Mouse (Mus musculus) cerebellum, postnatal 10 days (tissue): ENCODE measurements around the gene Por.

ENCODE experiments used
- DNase-seq, 2 experiments: peaks; one replicate each; pipeline ENCODE4 v3.0.0; 2021; ENCODE audit warnings: mixed read lengths in 2 of 2

The Por gene

DNA sequence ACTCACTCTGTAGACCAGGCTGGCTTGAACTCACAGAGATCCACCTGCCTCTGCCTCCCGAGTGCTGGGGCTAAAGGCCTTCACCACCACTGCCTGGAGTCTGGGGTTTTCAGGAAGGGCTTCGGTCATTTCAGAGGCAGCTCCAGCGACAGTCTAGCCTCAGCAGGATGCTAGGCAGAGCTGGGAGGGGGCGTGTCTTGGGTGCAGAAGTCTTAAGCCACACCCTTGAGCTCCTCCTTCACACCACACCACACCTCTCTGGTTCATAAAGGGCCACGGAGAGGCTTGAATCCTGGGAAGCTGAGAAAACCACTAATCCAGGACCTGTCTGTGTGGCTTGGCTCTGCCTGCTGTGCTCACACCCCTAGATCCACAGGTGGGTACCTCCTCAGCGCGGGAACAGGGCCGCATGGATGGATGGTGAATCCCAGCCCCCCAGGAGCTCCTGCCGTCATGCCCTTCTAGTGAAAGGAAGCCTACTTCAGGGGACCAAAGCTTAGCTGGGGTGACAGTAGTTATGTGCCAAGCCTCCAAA lies at the start of gene Por:
Gene Por, plus strand, starts transcription at position 293 of the 535 bp plus-strand sequence.
- DNase-seq: no peak

DNA sequence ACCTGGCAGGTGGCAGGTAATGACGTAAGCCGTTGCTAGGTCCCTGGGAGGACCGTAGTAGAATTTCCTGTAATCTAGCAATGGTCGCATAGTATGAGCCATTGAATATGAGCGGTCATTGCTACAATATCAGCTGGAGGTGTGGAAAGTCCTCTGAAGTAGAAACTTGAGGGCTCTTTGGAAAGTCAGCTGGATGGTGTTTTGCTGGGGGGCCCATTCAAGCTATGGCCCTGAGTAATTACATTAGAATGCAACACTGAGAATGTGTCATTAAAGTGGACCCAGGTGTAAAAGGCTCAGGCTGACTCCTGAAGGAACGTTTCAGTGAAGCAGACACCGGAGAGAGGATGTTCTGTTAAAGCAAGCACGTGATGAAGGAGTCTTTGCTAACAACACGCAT lies 49.3 kb upstream of the Por start:
- no peak for DNase-seq

DNA sequence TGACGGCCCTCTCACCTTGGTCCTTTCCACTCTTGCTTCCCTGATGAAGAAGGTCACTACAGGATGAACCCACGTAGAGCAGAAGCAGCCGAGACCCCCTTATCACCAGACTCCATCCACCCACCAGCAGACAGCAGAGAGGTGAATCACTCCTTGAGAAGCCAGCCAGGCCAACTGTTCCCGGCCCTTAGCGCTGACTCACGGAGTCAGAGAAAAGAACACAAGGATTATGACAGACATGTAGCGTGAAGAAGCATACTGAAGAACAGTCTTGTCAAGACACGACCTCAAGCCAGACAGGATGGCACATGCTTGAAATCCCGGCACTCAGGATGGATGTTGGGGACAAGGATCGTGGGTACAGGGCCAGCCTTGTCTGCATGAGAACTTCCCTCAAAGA lies 48.1 kb upstream of the Por start:
- DNase-seq: no peak

DNA sequence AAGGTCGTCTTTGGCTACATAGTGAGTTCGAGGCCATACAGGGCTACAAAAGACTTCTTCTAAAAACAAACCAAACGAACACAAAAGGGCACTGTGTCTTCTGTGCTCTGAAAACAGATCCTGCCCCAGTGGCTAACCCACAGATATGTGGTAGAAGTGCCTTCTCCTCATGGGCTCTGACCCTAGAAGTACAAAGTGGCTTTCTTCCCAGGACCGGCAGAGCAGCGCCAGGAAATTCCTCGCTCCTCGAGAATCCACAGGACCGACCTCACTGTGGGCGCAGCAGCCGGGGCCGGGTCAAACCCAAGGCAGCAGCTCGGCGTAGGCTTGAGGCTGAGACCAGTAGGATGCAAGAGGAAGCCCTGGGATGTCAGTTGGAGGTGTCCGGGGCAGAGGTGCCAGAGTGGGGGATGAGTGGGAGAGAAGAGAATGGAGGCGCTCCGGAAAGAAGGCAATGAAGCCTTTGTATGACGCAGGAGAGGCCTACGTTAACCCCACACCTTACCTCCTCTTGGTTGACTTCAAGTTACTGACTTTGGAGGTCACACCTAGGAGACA lies 46.7 kb upstream of the Por start:
- DNase-seq: no peak

DNA sequence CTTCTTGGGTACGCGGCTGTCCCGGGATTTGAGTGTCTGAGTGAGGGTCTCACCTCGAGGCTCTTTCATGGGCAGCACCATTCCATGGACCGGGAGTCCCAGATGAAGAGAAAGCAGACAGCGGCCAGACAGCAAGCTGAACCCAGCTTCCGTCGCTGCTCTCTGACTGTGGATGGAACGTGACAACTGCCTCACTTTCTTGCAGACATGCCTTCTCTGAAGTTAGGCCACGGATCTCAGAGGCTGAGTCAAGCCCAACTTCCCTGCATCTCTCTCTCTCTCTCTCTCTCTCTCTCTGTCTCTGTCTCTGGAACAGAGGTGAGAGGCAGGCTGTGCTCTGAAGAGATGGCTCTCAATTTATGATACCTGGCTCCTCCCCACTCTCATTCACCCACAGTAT lies 40.9 kb upstream of the Por start:
- no peak for DNase-seq

DNA sequence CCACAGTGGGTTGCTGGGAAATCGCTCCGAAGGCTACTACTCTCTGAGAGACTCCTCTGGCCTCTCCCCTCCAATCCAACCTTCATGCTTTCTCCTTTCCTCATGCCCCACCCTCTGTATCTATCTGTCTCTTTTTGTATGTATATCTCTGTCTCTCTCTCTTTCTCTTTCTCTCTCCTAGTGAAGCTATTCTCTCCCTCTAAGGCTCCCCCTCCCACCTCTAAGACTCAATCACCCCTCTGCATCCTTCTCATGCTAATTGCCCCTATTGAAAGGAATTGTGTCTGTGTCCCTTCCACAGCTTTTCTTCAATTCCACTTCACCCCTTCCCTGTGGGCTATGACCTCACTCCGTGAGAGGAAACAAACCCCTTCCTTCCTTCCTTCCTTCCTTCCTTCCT lies 40.4 kb upstream of the Por start:
- no peak for DNase-seq

DNA sequence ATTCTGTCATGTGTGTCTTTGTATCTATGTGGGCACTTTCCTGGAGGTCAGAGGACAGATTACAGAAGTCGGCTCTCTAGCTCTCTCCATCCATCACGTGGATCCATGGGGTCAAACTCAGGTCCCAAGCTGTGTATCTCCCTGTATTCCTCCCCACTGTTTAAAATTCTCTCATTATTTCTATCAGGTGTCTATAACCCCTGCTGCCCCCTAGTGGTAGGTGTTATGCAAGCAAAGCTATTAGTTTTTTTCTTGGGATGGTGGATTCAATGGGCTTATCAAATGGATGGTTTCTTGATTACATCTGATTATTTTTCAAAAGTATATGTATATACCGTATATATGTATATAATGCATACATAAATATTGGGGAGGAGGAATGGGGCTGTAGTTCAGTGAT lies 39.2 kb upstream of the Por start:
- DNase-seq: peak; percentile 87 to 93

DNA sequence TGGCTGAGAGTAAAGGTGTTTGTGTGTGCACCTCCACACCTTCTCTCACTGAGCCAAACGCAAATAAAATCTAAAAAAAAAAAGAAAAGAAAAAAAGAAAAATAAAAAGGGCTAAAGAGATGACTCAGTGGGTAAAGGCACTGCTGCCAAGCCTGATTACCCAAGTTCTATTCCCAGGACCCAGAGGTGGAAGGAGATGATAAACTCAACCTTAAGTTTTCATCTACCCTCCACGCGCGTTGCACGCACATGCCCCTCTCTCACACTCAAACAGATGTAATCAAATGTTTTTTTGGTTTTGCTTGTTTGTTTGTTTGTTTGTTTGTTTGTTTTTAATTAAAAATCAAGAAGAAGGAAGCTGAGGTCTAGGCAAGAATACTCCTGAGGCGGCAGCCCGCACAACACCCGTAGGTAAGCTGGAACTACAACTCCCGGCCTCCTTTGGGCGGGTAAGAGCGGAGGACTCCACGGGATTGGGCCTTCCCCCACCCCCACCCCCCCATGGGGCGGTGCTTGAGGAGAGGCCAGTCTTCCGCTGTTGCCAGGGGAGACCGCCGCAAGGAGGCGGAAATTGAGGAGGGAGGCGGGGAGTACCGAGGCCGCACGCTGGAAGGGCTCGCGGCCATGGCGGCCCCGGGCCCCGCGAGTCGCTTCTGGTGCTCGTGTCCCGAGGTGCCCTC lies 37.6 kb upstream of the Por start, which contains the start of gene Rhbdd2:
Gene Rhbdd2, plus strand, starts transcription at position 502 of the 680 bp plus-strand sequence.
- DNase-seq: peak; percentile 100

DNA sequence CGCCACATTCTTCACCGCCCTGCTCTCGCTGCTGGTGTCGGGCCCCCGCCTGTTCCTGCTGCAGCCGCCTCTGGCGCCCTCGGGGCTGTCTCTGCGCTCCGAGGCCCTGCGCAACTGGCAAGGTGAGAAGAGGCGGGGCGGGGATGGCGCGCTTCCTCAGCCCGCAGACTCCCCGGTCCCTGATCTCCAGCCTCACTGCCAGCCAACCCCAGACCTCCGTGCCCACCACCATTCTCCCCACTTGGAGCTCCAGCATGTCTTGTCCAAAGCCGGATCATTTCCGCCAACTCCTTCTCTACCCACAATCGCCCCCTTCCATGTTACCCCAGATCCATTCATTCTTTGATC lies 37.1 kb upstream of the Por start:
- no peak for DNase-seq

DNA sequence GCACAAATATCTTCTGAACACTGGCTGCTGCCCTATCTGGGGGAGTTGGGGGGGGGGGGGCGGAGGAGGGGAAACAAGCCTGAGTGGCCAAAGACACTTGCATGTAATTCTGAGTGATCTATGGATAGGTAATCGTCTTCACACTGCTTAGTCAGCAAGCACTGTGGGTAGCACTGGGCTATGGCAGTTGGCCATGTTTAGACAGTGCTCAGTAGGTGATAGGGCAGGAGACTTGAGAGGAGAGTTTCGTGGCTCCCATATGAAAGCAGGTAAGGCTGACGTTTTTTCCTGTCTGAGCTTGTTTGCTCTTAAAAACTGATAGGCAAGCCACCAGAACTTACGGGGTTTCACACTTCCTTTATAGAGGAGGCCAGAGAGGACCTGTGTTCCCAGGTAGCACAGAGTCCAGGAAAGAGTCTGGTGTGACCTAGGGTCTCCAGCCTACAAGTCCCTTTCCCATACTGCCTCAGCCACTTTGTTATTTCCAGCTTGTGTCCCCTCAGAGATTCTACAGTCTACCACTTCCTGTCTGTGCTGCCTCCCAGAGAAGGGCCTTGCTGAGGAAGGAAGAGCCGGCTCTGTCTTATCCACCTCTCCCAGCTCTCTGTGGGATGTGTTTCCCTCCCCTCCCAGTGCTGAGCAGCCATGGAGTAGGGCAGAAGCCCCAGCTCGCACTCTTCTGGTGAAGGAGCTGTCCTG lies 29.9 kb upstream of the Por start:
- no peak for DNase-seq

DNA sequence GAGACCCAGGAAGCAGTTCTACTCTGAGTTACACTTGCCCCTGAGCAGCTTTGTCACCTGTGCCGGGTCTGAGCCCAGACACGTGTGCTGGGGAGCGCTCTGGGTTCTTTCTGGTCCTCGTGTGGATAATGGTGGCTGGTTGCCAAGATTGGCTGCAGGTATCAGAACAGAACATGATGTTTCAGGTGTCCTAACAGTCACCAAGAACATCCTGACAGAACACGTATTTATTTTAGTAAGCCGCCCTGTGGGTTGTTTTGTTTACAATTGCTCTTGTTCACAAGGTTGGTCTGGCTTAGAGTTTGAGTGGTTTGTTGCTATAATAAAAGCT lies 29.4 kb upstream of the Por start:
- no peak for DNase-seq

DNA sequence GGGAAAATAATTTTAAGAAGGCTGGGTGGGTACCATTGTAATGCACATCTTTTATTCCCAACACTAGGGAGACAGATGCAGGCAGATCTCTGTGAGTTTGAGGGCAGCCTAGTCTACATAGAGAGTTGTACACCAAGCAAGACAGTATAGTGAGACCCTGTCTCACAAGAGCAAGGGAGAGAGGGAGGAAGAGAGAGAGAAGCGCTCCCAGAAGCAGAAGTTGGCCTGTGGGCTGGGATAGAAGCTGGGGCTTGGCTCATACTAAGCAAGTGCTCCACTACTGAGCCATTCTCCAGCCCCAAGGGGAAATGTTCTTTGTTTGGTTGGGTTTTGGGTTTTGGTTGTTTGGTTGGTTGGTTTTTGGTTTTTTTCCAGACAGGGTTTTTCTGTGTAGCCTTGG lies 28.8 kb upstream of the Por start:
- no peak for DNase-seq

DNA sequence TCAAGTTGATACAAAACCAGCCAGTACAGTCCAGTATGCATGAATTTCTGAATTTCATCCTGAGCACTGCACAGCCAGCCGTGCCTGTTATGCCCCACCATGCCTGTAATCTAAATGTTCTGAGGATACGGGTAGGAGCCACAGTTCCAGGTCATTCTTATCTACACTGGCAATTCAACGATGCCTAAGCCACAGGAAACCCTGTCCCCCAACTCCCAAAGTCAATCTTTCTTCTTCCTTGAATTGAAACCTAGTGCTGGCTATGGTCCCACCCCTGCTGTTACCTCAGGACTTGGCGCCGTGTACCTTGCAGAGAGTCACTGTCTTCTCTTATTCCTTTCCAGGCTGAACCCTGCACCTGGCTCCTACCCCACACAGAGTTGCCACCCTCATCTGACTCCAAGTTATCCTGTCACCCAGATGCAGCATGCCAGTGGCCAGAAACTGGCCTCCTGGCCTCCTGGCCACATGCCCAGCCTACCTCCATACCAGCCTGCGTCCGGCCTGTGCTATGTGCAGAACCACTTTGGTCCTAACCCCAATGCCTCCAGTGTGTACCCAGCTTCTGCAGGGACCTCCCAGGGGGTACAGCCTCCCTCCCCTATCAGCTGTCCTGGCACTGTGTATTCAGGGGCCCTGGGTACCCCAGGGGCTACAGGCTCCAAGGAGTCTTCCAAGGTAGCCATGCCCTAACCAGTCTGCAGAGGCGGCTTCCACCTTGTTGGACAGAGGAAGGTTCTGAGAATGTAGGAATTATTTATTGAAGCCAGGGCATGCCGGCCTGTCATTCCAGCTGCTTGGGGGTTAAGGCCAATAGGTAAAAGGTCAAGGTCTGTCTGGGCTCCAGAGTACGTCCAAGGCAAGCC lies 26.9 kb upstream of the Por start:
- DNase-seq: peak; percentile 69 to 70

DNA sequence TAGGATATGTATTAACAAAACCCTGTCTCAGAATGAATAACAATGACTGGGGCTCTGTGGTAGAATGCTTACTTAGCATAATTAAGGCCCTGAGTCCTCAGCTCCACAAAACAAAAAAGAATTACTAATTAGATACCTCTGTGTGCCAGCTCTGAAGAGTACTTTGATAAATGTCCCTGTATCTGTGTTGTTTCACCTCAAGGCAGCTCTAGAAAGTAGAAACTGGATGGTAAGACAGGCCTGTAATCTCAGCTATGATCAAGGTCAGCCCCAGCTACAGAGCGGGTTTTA lies 26.3 kb upstream of the Por start:
- no peak for DNase-seq

DNA sequence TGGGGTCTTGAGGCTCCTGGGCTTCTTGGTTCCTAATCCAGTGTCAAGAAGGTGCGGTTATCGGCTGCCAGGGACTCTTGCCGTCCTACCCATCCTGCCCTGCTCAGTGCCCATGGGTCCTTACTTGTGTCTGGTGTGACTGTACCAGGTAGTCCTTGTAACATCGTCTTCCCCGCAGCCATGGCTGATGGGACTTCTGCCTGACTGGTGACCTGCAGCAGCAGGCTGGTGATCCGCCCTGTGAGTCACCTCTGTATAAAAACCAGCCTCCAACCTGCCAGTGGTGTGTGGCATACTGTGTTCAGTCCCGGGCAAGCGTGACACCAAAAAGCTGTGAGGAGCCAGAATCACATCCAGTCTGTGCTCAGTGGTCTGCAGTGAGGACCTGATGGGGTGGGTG lies 26.0 kb upstream of the Por start:
- DNase-seq: no peak

DNA sequence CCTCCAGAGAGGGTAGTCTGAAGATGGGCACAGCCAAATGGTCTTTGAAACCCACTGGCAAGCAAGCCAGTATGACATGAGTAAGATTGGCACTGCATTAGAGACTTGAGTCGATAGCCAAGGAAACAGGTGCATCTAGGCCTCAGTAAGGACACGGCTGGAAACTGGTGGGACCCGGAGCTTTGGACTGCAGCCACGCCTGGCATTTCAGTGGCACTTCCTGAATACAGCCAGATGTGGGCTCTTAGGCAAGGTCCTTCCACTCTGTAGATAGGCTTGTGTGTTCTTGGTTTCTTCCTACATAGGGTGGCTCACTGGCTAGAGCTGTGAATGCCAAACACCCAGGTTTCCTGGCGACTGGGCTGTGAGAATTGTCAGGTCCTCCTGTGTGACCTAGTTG lies 24.5 kb upstream of the Por start:
- peak in 1 of 2 experiments; percentile 28 for DNase-seq

DNA sequence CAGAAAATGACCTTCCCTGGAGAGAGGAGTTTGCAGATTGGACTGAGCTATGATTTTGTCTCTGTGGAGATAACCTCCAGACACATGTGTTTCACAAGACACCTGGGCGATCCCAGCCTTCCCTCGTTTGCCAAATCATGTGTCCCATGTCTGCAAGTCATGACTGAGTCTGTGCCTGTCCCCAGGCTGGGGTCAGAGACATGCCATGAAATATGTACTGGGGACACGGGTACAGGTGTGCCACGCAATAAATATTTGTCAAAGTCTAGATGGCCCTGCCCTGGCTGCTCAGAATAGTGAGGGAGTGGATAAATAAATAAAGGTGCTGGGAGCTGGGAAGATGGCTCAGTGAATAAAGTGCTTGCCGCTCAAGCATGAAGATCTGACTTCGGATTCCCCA lies 23.8 kb upstream of the Por start:
- no peak for DNase-seq

DNA sequence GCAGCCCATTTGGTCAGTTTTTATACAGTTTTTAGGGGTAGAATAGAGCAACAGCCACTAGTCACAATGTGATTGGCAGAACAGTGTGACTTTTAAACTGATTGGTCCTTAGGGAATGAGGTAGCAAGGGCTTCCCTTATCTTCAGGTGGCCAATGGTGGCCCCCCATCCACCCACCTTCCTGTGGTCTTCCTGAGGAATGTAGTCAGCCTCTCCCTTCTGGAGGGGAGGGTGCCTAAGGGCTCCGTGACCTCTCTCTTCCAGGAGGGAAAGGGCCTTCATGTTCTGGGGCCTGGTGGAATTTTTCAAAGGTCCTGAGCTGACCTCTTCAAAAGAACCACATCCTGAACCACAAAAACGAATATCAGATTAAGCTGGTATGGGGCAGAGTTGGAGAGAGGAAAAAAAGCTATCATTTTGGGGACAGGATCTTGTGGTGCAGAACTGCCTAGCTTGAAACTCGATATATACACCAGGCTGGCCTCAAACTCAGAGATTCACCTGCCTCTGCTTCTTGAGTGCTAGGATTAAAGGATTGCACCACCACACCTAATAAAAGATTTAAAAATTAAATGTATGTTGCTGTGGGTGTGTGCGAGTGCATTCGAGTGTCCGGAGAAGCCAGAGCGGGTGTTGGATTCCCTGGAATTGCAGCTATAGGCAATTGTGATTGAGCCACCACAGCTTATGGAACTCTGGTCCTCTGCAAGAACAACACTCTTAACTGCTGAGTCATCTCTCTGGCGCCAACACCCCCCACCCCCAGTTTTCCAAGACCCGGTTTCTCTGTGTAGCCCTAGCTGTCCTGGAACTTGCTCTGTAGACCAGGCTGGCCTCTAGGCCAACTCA lies 21.1 kb upstream of the Por start:
- no peak for DNase-seq

DNA sequence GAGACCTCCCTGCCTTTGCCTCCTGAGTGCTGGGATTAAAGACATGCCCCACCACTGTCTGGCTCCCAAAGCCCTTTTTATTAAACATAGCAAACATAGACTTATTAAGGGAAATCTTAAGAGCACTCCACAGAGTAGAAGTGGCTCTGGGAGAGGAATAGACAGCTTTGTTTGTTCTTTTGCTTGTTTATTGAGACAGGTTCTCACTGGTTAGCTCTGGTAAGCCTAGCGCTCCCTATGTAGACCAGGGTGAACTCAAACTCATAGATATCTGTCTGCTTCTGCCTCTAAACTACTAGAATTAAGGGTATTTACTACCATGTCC lies 20.6 kb upstream of the Por start:
- DNase-seq: no peak

DNA sequence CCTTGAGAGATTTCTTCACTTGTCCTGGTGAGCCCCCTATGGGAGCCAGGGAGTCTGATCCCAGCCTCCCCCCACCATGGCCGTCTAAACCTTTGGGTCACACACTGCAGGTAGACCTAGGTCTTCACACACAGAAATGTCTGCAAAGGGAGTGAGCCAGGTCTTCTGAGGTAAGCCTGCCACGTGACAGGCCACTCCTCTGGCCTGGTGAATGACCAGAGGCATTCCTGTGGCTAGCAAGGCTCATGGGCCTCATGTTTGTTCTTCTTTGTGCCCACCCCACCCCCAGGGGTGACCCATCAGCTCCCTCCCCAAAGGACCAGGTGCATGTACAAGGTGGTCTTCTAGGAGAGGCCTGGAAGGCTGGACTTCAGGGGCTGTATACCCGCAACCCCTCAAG lies 18.3 kb upstream of the Por start:
- DNase-seq: no peak

DNA sequence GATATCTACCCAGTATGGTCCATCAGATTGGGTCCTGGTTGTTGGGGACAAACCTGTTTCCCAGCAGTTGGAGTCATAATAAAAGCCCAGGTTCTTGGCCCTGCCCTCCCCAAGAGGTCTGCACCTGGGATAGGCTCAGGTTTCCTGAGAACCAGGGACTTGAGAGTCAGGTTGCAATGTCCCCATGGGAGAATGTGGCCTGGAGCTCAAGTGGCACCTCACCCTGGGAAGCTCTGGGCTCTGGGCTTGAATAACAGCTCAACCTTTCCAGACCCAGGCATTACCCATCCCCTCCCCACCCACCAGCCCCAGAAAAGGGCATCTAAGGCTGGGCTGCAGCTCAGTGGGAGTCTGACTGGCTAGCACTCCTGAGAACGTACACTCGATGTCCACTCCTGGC lies 16.6 kb upstream of the Por start:
- no peak for DNase-seq

DNA sequence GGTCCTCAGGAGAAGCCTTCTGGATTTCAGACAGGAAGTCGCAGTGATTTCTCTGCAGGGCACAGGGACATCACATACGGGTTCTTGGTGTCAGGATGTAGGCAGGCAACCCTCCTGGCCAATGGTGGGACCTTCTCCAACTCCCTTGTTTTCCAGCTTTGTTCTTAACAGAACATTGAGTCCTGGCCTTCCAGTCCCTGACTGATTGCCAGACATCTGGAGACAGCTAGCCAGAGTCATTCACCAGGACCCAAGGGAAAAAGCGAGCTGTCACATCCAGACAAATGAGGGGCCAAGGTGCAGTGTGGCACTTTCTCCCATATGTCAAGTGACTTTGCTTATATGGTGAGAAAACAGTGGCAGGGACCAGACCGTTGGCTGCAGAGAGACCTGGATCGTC lies 13.8 kb upstream of the Por start:
- DNase-seq: no peak

DNA sequence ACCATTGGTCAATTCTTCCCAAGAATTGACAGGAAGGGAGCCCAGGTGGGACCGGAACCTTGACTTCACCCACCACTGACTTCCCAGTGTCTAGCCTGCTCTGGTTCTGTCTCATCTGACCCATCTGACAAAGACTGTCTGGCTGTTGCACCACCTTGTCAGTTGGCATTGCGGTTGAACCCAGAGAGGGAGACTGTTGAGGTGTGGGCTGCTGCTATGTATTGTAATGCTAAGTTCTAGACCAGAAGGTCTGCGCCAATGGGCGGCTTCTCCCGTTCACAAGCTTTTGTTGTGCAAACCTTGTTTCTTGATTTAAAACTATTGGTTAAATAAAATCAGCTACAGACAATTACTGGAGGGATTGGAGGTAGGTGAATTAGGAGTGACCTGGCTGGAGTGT lies 12.7 kb upstream of the Por start:
- DNase-seq: no peak
